Mouse (Mus musculus) ES-Bruce4 (cell line): ENCODE data around the gene Amhr2.

Source experiments
- CTCF ChIP-seq: IDR thresholded peaks from one replicate; pipeline ENCODE4 v1.8.1; 2011; ENCODE audit warnings: low read depth, low read length
- POLR2A ChIP-seq: IDR thresholded peaks from one replicate; pipeline ENCODE4 v1.8.1; 2011; ENCODE audit warnings: low read length; ENCODE audit not compliant: insufficient read depth

- no peak for TF ChIP-seq POLR2A
- TF ChIP-seq CTCF, result no peak
Observed at GRCm38 (mm10) chr15:102499851-102500250, 54.7 kb downstream of the Amhr2 start.
